Mouse (Mus musculus): ENCODE measurements around the gene Tex33. TPM values are rescaled to one million over a fixed set of nuclear protein-coding genes. Genes with fewer than 3 reads are reported as not detected.

The Tex33 gene
- polyA plus RNA-seq, 1 experiment: not detected

GRCm38 (mm10) chr15:78434896-78435520 is 39.3 kb upstream of the Tex33 start:
- WGBS: 47% methylated on average over 6 of the region's 6 CpGs
- Histone ChIP-seq H3K4me3 (replicated peaks; ENCODE audit: extremely low read depth, low read depth, low read length) (no peak overlapping the region), H3K4me1 (ENCODE audit: control insufficient read depth, insufficient read depth, low read length) (peaks cover 3% of the 10 kb centered on the region; the same call in 1 of the 2 replicates)
- DNase-seq: no peak
- TF ChIP-seq POLR2A (IDR thresholded peaks at IDR 0.05; ENCODE audit: borderline replicate concordance, extremely low read depth, low read depth, low read length) (no peak), CTCF (IDR thresholded peaks at IDR 0.05; ENCODE audit: insufficient read depth, low read length) (peak; percentile 47)

DNA sequence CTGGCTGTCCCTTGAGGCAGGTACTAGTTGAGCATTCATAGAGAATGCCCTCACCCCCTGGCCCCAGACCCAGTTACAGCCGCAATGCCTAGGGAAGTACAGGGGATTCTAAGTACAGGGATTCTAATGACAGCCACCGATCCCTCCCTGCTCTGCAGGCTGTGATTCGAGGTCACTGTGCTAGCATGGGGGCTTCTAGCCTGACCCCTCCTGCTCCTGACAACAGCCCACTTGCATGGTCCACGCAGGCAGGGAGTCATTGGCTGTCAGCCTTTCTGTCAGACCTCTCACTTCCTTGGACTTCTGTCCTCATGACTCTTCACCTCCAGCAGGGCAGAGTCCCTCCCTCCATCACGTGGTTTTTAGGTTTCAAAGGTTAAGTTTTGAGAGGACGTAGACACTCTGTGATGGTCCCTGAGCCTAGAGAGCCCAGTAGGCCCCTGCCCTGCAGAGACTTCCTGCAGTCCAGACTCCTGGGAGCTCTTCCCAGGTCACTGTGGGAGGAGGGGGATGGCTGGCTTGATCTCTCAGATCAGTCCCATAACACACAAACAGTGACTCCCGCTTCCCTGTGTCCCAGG is 35.9 kb upstream of the Tex33 start:
- DNase-seq: no peak
- Histone ChIP-seq H3K4me1 (ENCODE audit: control insufficient read depth, insufficient read depth, low read length) (0 out of 2 replicates have a peak, but pooled peaks cover 2% of the 10 kb centered on the region), H3K4me3 (replicated peaks; ENCODE audit: extremely low read depth, low read depth, low read length) (no peak overlapping the region)
- TF ChIP-seq CTCF (IDR thresholded peaks at IDR 0.05; ENCODE audit: insufficient read depth, low read length) (no peak), POLR2A (IDR thresholded peaks at IDR 0.05; ENCODE audit: borderline replicate concordance, extremely low read depth, low read depth, low read length) (no peak)
- 72% methylated on average over 7 of the region's 7 CpGs for WGBS

- WGBS: 89% methylated on average over 10 of the region's 10 CpGs
- no peak overlapping the region for H3K4me3 ChIP-seq (replicated peaks; ENCODE audit: extremely low read depth, low read depth, low read length)
- TF ChIP-seq CTCF (IDR thresholded peaks at IDR 0.05; ENCODE audit: insufficient read depth, low read length): no peak
- no peak for TF ChIP-seq POLR2A (IDR thresholded peaks at IDR 0.05; ENCODE audit: borderline replicate concordance, extremely low read depth, low read depth, low read length)
- H3K4me1 ChIP-seq (ENCODE audit: control insufficient read depth, insufficient read depth, low read length): 0 out of 2 replicates have a peak, but pooled peaks cover 2% of the 10 kb centered on the region
- DNase-seq: no peak
Observed at GRCm38 (mm10) chr15:78430874-78431273, 35.2 kb upstream of the Tex33 start.

- Histone ChIP-seq H3K4me3 (replicated peaks; ENCODE audit: extremely low read depth, low read depth, low read length) (no peak overlapping the region), H3K4me1 (ENCODE audit: control insufficient read depth, insufficient read depth, low read length) (0 out of 2 replicates have a peak, but pooled peaks cover 2% of the 10 kb centered on the region)
- DNase-seq: no peak
- TF ChIP-seq CTCF (IDR thresholded peaks at IDR 0.05; ENCODE audit: insufficient read depth, low read length) (no peak), POLR2A (IDR thresholded peaks at IDR 0.05; ENCODE audit: borderline replicate concordance, extremely low read depth, low read depth, low read length) (no peak)
- WGBS: 64% methylated on average over 13 of the region's 13 CpGs
Observed at GRCm38 (mm10) chr15:78429871-78430622, 34.3 kb upstream of the Tex33 start.

DNA sequence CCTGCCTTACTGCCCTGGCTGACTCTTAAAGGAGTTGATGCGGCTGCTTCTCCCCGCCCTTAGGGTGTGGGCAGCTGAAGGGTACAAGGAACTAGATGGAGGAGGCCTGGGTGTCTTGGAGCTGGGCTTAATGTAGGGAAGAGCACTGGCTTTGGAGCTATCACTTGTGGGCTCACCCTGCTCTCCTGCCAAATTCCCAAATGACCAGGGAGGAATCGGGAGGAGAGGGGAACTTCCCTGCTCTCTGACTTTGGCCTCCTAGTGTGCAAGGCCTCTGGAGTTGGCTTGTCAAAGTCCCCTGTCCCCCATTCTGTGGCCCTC is 33.4 kb upstream of the Tex33 start:
- TF ChIP-seq CTCF (IDR thresholded peaks at IDR 0.05; ENCODE audit: insufficient read depth, low read length) (no peak), POLR2A (IDR thresholded peaks at IDR 0.05; ENCODE audit: borderline replicate concordance, extremely low read depth, low read depth, low read length) (no peak)
- Histone ChIP-seq H3K4me3 (replicated peaks; ENCODE audit: extremely low read depth, low read depth, low read length) (peak overlapping the region; percentile 45), H3K4me1 (ENCODE audit: control insufficient read depth, insufficient read depth, low read length) (0 out of 2 replicates have a peak, but pooled peaks cover 2% of the 10 kb centered on the region)
- 20% methylated on average over 3 of the region's 3 CpGs for WGBS
- DNase-seq: no peak

DNA sequence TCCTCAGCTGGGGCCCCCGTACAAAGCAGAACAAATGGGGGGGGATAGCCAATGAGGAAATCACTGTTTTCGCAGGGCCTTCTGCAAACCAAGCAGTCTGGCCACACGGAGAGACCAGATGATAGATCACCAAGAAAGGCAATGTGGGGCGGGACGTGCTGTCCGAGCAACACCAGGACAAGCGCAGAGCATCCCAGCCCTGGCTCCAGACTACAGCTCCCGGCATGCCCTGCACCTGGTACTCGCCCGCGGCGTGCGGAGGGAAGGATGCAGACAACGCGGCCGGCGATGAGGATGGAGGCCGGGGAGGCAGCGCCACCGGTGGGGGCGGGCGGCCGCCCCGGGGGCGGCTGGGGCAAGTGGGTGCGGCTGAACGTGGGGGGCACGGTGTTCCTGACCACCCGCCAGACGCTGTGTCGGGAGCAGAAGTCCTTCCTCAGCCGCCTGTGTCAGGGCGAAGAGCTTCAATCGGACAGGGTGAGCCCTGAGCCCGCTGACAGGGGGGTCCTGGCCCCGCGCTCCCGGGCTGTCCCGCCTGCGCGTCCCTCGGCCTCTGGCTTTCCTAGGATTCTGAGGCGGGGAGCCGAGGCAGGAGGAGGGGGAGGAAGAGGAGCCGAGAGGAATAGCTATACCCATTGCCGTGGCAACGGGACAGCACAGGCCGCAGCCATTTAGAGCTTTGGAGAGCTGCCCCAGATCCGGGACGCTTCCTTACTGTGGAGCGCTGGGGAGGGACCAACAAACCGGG is 32.9 kb upstream of the Tex33 start, which contains the start of gene Kctd17:
TSS of gene Kctd17 (plus strand) at position 174 of the 748 bp plus-strand sequence.
- H3K4me3 ChIP-seq (replicated peaks; ENCODE audit: extremely low read depth, low read depth, low read length): peak within 1 kb of the TSS; percentile 45
- WGBS: 2% methylated on average over 52 of the region's 52 CpGs
- H3K4me1 ChIP-seq (ENCODE audit: control insufficient read depth, insufficient read depth, low read length): 0 out of 2 replicates have a peak, but pooled peaks cover 2% of the 10 kb centered on the region
- peak; percentile 48 for DNase-seq
- TF ChIP-seq CTCF (IDR thresholded peaks at IDR 0.05; ENCODE audit: insufficient read depth, low read length) (no peak), POLR2A (IDR thresholded peaks at IDR 0.05; ENCODE audit: borderline replicate concordance, extremely low read depth, low read depth, low read length) (no peak)

- TF ChIP-seq POLR2A (IDR thresholded peaks at IDR 0.05; ENCODE audit: borderline replicate concordance, extremely low read depth, low read depth, low read length) (no peak), CTCF (IDR thresholded peaks at IDR 0.05; ENCODE audit: insufficient read depth, low read length) (no peak)
- Histone ChIP-seq H3K4me1 (ENCODE audit: control insufficient read depth, insufficient read depth, low read length) (0 out of 2 replicates have a peak, but pooled peaks cover 6% of the 10 kb centered on the region), H3K4me3 (replicated peaks; ENCODE audit: extremely low read depth, low read depth, low read length) (no peak overlapping the region)
- WGBS: 74% methylated on average over 4 of the region's 4 CpGs
- DNase-seq: no peak
Observed at GRCm38 (mm10) chr15:78425230-78425629, 29.5 kb upstream of the Tex33 start.

GRCm38 (mm10) chr15:78424507-78424906 is 28.8 kb upstream of the Tex33 start:
- no peak overlapping the region for H3K4me3 ChIP-seq (replicated peaks; ENCODE audit: extremely low read depth, low read depth, low read length)
- TF ChIP-seq CTCF (IDR thresholded peaks at IDR 0.05; ENCODE audit: insufficient read depth, low read length) (no peak), POLR2A (IDR thresholded peaks at IDR 0.05; ENCODE audit: borderline replicate concordance, extremely low read depth, low read depth, low read length) (no peak)
- peak; percentile 40 for DNase-seq
- WGBS: 19% methylated on average over 11 of the region's 11 CpGs
- H3K4me1 ChIP-seq (ENCODE audit: control insufficient read depth, insufficient read depth, low read length): 0 out of 2 replicates have a peak, but pooled peaks cover 6% of the 10 kb centered on the region
